Mouse (Mus musculus): Measurements from ENCODE around the gene Baat. TPM values are rescaled to one million over a fixed set of nuclear protein-coding genes. Genes with fewer than 3 reads are reported as not detected.

Baat gene
- total RNA-seq (2023): not detected

GRCm38 (mm10) chr4:49506386-49506785, at the start of gene Baat:
TSS of gene Baat (minus strand) at chr4:49506557.

GRCm38 (mm10) chr4:49549383-49549782, 43.0 kb upstream of the Baat start, which contains the start of gene Aldob:
TSS of gene Aldob (minus strand) at chr4:49549546.

GRCm38 (mm10) chr4:49520572-49521340, 14.4 kb upstream of the Baat start, which contains the start of the genes Mrpl50 and Zfp189:
TSS of gene Mrpl50 (minus strand) at chr4:49521093.
TSS of gene Zfp189 (plus strand) at chr4:49521176.

GRCm38 (mm10) chr4:49473435-49474100, 32.8 kb downstream of the Baat start, which contains the start of gene Acnat1:
TSS of gene Acnat1 (minus strand) at chr4:49473912.

Other genes with a start within 250 kb of the Baat start
- gene Acnat2, start 98.4 kb downstream of the Baat start, total RNA-seq (2023): not detected
- not detected for gene Acnat1, start 32.6 kb downstream of the Baat start, total RNA-seq (2023)
- gene Mrpl50, start 14.5 kb upstream of the Baat start, total RNA-seq (2023): 1 to 10 TPM; 6.5 to 6.9 TPM
- 1 to 10 TPM; 1.4 to 1.5 TPM for gene Zfp189, start 14.6 kb upstream of the Baat start, total RNA-seq (2023)
- gene Aldob, start 43.0 kb upstream of the Baat start, total RNA-seq (2023): not detected
- under 1 TPM in 1 of 2 experiments, not detected in 1; 0.71 TPM for gene Tmem246, start 91.3 kb upstream of the Baat start, total RNA-seq (2023)
- 100 to 1,000 TPM; 104 to 108 TPM for gene Rnf20, start 125.4 kb upstream of the Baat start, total RNA-seq (2023)
- gene Ppp3r2, start 175.5 kb upstream of the Baat start, total RNA-seq (2023): not detected